Mouse (Mus musculus) ES-Bruce4 (cell line): ENCODE measurements around the gene Isg20. TPM values are rescaled to one million over a fixed set of nuclear protein-coding genes. Genes with fewer than 3 reads are reported as not detected.

Source experiments
- H3K27ac ChIP-seq: 2 replicates; pipeline ENCODE4 v1.5.1; 2012; ENCODE audit warnings: low read length, inconsistent platforms; ENCODE audit not compliant: insufficient read depth
- H3K27me3 ChIP-seq: 2 replicates; pipeline ENCODE4 v1.6.1; 2012; ENCODE audit warnings: mild to moderate bottlenecking, low read length, inconsistent platforms; ENCODE audit not compliant: control insufficient read depth, poor library complexity, insufficient read depth, severe bottlenecking
- H3K36me3 ChIP-seq: 2 replicates; pipeline ENCODE4 v1.6.1; 2012; ENCODE audit warnings: inconsistent platforms, mild to moderate bottlenecking, low read length, moderate library complexity; ENCODE audit not compliant: control insufficient read depth, poor library complexity, insufficient read depth, severe bottlenecking
- H3K4me1 ChIP-seq: one replicate; pipeline ENCODE4 v1.8.1; 2011; ENCODE audit warnings: low read length; ENCODE audit not compliant: control insufficient read depth, insufficient read depth
- H3K4me3 ChIP-seq: 2 replicates; pipeline ENCODE4 v1.5.1; 2011; ENCODE audit warnings: low read depth, mild to moderate bottlenecking, low read length
- H3K9ac ChIP-seq: 2 replicates; pipeline ENCODE4 v1.6.1; 2012; ENCODE audit warnings: low read depth, mild to moderate bottlenecking, inconsistent platforms; ENCODE audit not compliant: poor library complexity, severe bottlenecking
- H3K9me3 ChIP-seq: replicated peaks from 2 replicates; pipeline ENCODE4 v1.6.1; 2012; ENCODE audit warnings: mild to moderate bottlenecking, low read length, inconsistent platforms; ENCODE audit not compliant: control insufficient read depth, poor library complexity, insufficient read depth, severe bottlenecking
- CTCF ChIP-seq: IDR thresholded peaks from one replicate; pipeline ENCODE4 v1.8.1; 2011; ENCODE audit warnings: low read depth, low read length
- EP300 ChIP-seq: IDR thresholded peaks from 2 replicates; pipeline ENCODE4 v1.6.1; 2011; ENCODE audit warnings: low read depth, low read length; ENCODE audit not compliant: insufficient read depth
- POLR2A ChIP-seq: IDR thresholded peaks from one replicate; pipeline ENCODE4 v1.8.1; 2011; ENCODE audit warnings: low read length; ENCODE audit not compliant: insufficient read depth
- polyA plus RNA-seq: library from polyadenylated mRNA; stranded (reverse); fragments of >200 nt; gene quantifications from 2 replicates; pipeline ENCODE4 v1.2.4, GENCODE M21; 2011; ENCODE audit warnings: low read depth; ENCODE audit not compliant: missing spikeins, insufficient read depth, insufficient read length

The Isg20 gene
- polyA plus RNA-seq, 1 experiment = 3.5 TPM

DNA sequence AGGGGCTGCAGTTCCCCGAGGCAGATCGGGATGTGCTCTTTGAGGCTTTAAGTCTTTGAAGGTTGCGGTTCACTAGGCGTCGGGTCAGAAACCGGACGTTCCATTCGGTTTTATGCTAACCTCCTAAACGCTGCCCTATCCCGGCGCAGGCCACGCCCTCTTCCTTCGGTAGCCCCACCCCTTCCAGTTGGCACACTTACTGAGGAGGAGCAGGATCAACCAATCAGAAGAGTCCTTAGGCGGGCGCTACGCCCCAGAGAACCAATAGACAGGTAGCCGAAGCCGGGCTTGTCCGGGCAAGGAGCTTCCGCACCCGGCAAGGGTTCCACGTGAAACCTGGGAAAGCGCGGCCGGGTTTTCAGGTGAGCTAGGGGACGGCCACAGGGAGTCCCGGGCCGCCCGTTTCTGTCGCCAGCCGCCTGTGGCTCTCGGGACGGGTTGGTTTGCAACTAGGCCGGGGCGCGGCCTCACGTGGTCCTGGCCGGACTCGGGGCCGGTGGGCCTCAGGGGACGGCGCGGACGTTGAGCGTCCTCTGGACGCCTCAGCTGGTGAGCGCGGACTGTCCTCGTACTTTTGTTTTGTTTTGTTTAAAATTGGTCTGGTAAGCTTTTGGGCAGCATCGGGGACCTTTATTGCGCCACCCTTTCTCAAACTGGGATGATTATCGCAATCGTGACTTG lies 17.4 kb upstream of the Isg20 start, which contains the start of gene Aen:
TSS of gene Aen (plus strand) at position 202 of the 681 bp plus-strand sequence.
- Histone ChIP-seq H3K27ac (peak within 1 kb of the TSS; percentile 54), H3K9me3 (peaks cover 25% of the 10 kb centered on the region), H3K4me1 (no peaks in the 10 kb centered on the region), H3K9ac (peak within 1 kb of the TSS; percentile 95), H3K36me3 (peaks cover 16% of the 10 kb centered on the region), H3K4me3 (peak within 1 kb of the TSS; percentile 90), H3K27me3 (no peaks in the 10 kb centered on the region)
- no peak for TF ChIP-seq CTCF
- no peak for TF ChIP-seq POLR2A
- TF ChIP-seq EP300 = no peak

DNA sequence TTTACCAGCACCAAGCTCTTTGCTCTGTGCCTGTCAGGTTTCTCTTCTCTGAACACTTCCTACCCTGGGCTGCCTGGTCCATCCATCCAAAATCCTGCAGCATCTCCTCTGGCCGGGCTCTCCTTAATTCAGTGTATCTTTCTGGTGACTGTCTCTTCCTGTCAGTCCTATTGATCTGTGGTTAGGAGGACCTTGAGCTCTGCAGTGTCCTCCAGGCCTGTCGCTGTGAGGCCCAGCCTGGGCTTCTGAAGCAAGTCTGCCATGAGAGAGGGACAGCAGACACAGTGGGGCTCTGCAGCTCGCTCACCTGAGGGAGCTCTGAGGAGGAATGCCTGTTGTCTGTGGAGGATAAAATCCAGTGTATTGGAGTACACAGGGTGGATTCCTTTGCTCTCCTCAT lies 15.7 kb upstream of the Isg20 start:
- TF ChIP-seq EP300 = no peak
- no peak for TF ChIP-seq CTCF
- TF ChIP-seq POLR2A = no peak
- no peaks in the 10 kb centered on the region for H3K27me3 ChIP-seq
- H3K4me3 ChIP-seq = no peak overlapping the region
- peaks cover 25% of the 10 kb centered on the region for H3K9me3 ChIP-seq
- no peak overlapping the region for H3K27ac ChIP-seq
- H3K4me1 ChIP-seq = no peaks in the 10 kb centered on the region
- no peak overlapping the region for H3K9ac ChIP-seq
- H3K36me3 ChIP-seq = peaks cover 26% of the 10 kb centered on the region

DNA sequence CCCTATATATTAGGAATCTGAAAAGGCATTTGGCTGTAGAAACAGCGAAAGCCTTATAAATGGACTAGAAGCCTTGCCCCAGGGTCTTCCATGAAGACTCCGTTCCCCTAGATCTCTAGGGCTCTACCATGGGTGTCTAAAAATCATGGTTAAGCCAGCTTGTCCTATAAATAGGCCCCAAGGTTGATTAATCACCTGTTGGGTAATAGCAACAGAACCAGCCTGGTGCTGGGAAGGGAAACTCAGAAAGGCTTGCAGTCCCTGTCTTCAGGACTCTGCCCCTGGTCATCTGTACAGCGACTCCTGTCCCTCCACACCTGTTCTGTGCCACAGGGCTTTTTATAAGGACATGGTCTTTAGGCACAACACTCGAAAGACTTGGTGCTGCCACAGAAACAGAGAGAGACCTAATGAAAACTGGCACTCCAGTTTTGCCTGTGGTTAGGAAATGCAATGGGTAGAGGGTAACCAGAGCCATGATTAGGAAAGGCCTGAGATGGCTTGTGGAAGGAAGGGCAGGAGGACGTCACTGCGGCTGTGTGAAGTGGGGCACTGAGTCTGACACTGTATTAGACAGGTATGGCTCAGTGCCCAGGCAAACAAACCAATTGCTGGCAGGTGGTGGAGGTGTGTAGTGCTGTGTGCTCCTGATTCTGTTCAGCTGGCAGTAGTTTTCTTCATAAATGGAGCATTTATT lies 9.9 kb upstream of the Isg20 start:
- Histone ChIP-seq H3K9me3 (peaks cover 5% of the 10 kb centered on the region), H3K4me1 (no peaks in the 10 kb centered on the region), H3K36me3 (peaks cover 42% of the 10 kb centered on the region), H3K27ac (no peak overlapping the region), H3K27me3 (no peaks in the 10 kb centered on the region), H3K9ac (no peak overlapping the region), H3K4me3 (no peak overlapping the region)
- no peak for TF ChIP-seq CTCF
- TF ChIP-seq EP300 = no peak
- TF ChIP-seq POLR2A = no peak

DNA sequence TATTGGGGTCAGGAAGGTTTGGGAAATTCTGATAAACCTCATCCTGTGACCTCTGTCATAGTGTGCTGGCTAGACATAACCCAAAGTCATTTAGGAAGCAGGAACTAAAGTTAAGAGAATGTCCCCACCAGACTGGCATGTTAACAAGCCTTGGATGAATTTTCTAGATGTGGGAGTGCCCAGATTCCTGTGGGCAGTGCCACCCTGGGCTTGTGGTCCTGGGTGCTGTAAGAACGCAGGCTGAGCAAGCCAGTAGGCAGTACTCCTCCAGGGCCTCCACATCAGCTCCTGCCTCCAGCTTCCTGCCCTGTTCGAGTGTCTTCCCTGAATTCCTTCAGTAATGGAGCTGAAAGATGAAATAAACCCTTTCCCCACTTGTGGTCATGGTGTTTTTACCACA lies 9.0 kb upstream of the Isg20 start:
- Histone ChIP-seq H3K27ac (no peak overlapping the region), H3K9me3 (no peaks in the 10 kb centered on the region), H3K9ac (no peak overlapping the region), H3K4me3 (no peak overlapping the region), H3K36me3 (peaks cover 42% of the 10 kb centered on the region), H3K4me1 (no peaks in the 10 kb centered on the region), H3K27me3 (no peaks in the 10 kb centered on the region)
- no peak for TF ChIP-seq POLR2A
- no peak for TF ChIP-seq CTCF
- TF ChIP-seq EP300 = no peak

DNA sequence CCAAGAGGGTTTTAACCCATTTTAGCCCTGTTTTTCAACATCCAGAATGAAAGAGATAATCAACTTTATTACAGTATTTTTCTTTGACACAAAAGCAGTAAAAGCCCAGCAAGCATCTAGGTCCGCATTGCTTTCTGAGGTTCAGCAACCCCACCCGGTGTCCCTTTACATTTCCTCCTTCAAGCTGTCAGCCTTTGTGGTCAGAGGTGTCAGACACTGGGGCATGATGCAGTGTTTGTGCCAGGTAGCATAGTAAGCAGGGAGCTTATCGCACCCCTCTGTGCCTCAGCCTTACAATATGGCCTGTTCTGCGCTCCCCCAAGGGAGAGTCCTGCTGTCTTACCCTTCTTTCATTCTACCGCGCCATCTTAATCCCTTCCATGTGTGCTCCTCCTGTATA lies 4.2 kb upstream of the Isg20 start:
- Histone ChIP-seq H3K27ac (no peak overlapping the region), H3K4me3 (no peak overlapping the region), H3K27me3 (no peaks in the 10 kb centered on the region), H3K9me3 (no peaks in the 10 kb centered on the region), H3K9ac (no peak overlapping the region), H3K36me3 (peaks cover 19% of the 10 kb centered on the region), H3K4me1 (peaks cover 2% of the 10 kb centered on the region)
- no peak for TF ChIP-seq CTCF
- no peak for TF ChIP-seq POLR2A
- no peak for TF ChIP-seq EP300

DNA sequence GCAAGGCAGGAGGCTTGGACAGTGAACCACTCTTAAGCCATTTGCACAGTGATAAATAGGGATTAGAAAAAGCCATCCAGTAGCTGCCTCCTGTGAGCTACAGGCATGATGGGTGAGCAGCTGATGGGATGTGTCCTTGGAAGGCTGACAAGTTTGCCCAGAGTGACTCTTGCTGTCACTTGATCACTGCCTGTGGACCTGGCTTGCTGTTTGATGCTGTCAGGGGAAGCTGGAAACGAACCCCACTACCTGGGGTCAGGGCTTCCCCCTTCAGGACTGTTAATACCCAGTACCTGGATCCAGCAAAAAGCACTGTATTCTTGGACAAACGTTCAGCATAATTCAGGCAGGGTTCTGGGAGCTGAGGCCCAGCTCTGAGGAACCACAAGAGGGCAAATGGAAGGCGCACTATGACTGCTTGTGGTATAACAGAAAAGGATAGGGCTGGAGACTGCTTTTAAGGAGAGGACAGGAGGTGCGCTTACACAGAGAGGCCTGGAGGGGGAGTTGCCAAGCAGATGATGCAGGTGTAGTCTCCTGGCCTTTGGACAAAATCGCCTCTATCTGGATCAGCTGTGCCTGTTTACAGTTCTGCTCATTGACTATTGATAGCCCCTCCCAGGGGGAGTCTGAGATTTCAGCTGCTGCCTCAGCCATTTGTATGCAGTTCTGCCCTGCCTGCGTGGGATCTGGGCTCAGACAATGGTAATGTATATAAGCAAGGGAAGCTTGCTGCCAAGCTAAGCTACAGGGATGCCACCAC lies 2.7 kb upstream of the Isg20 start:
- no peak overlapping the region for H3K9ac ChIP-seq
- H3K27ac ChIP-seq = no peak overlapping the region
- no peaks in the 10 kb centered on the region for H3K27me3 ChIP-seq
- peaks cover 10% of the 10 kb centered on the region for H3K36me3 ChIP-seq
- H3K4me3 ChIP-seq = no peak overlapping the region
- peaks cover 2% of the 10 kb centered on the region for H3K4me1 ChIP-seq
- TF ChIP-seq CTCF = peak; percentile 34
- no peak for TF ChIP-seq POLR2A
- no peak for TF ChIP-seq EP300
- H3K9me3 ChIP-seq = no peaks in the 10 kb centered on the region
